Mouse (Mus musculus) Patski (cell line): ENCODE measurements around the gene Kcnq4. TPM values are rescaled to one million over a fixed set of nuclear protein-coding genes. Genes with fewer than 3 reads are reported as not detected.

Experiments
- ATAC-seq: fragments of 100-300 bp; one replicate; pipeline ENCODE4 v1.8.0; 2021
- CTCF ChIA-PET: fragments of 350-600 bp; sonication (Branson Sonifier 250); formaldehyde crosslinking; loops from one replicate; lab custom pipeline; 2022; ENCODE audit warnings: inconsistent platforms; lab: Charles Lee
- POLR2A ChIA-PET: fragments of 350-600 bp; sonication (Branson Sonifier 250); formaldehyde crosslinking; loops from one replicate; lab custom pipeline; 2022; ENCODE audit warnings: antibody characterized with exemption, inconsistent platforms; lab: Charles Lee
- DNase-seq: peaks from one replicate; pipeline ENCODE4 v3.0.0-alpha.2; 2011; ENCODE audit warnings: low read depth, low spot score
- H3K27me3 ChIP-seq: fragments of 371-371 bp; one replicate; pipeline ENCODE4 v1.5.1; 2021
- CTCF ChIP-seq: fragments of 100-300 bp; IDR thresholded peaks from one replicate; pipeline ENCODE4 v1.5.1; 2021
- in situ Hi-C: fragments of 300-500 bp; cut with MboI; formaldehyde crosslinking; loops from 3 replicates; pipeline ENCODE4 v1.11.1; 2018; ENCODE audit warnings: low pct_unique_long_range_greater_than_20kb, mixed read lengths
- polyA plus RNA-seq: library from polyadenylated mRNA; unstranded; gene quantifications from one replicate; pipeline ENCODE4 v1.2.3, GENCODE M21; 2021

Gene Kcnq4
- polyA plus RNA-seq, 1 experiment from 2014 or later = 0.12 TPM

GRCm38 (mm10) chr4:120725516-120726090, 22.8 kb downstream of the Kcnq4 start:
- no peaks in the 10 kb centered on the region for H3K27me3 ChIP-seq
- ATAC-seq (no peak), DNase-seq (no peak)
- ChIA-PET CTCF (no interaction called here), POLR2A (no interaction called here)
- in situ Hi-C loops = no loop called here
- no peak for TF ChIP-seq CTCF

DNA sequence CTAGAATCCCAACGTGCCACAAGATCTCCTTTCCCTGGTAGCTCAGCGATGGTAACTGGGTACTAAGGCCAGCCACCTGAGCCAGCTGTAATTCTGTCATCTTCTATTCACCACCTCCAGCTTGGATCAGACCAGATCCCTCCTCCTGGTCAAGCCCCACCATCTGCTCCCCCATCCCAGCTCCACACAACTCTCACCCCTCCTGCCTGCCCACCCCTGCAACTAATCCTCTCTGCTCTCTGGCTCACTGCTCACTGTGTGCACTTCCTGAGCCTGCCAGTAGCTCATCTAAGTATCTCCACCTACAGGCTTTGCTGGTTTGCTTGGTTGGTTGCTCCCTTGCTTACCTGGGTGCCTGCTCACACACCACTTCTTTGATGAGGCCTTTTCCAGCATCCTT, 26.8 kb downstream of the Kcnq4 start:
- POLR2A ChIA-PET = no interaction called here
- DNase-seq (no peak), ATAC-seq (no peak)
- CTCF ChIA-PET = no interaction called here
- H3K27me3 ChIP-seq = no peaks in the 10 kb centered on the region
- TF ChIP-seq CTCF = no peak
- in situ Hi-C loops = no loop called here

DNA sequence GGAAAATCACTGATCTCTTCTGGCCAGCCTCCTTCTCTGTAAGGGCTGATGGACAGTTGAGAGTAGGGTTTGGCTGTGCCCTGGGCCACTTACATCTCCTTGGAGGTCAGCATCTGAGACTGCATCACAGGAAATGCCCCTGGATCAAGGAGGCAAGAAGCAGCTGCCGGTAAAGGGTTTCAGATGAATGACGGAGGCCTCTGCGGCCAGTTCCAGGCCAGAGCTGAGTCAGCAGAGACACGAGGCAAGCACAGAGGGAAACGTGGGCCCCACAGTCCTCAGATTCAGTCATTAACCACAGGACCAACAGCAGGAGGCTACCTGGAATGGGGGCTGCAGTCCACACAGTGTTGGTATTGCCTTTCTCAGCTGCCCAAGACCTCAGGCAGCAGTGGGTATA, 29.3 kb downstream of the Kcnq4 start:
- H3K27me3 ChIP-seq = no peaks in the 10 kb centered on the region
- no peak for TF ChIP-seq CTCF
- ATAC-seq = peak; percentile 58
- peak; percentile 63 for DNase-seq
- in situ Hi-C loops = no loop called here
- ChIA-PET POLR2A (no interaction called here), CTCF (no interaction called here)

DNA sequence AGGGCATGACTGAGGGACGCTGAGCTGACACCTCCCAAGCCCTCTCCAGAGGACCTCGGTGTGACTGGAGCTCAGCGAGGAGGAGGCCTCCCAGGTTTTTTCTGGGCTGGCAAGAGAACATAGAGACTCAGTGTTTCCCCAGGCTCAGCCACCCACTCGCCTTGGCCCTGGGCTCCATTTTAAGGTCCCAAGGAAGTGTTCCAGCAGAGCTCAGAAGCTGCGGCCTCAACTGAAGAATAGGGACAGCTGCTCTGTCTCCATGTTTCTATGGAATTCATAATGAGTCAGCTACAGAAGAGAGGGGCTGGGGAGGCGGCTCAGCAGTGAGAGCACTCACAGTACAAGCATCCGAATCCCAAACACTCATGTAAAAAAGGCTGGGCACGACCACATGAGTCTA, 30.8 kb downstream of the Kcnq4 start:
- DNase-seq (no peak), ATAC-seq (no peak)
- POLR2A ChIA-PET = no interaction called here
- no peak for TF ChIP-seq CTCF
- no peaks in the 10 kb centered on the region for H3K27me3 ChIP-seq
- CTCF ChIA-PET = no interaction called here
- in situ Hi-C loops = no loop called here

DNA sequence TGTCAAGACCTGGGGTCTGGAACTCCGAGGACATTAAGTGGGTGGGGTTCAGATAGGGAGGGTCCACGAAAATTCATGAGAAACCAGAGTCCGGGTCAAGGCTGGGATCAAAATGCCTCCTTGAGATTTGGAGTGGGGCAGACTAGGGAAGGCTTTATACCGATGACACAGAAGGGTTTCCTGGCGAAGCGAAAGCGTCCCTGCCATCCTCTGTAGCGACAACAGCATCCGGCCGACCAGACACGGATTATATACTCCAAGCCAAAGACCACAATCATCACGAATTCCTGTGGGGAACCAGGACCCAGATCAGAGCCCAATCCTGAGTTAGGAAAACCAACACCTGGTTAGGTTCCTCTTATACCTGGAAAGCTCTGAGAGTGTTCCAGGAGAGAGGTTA, 31.6 kb downstream of the Kcnq4 start:
- POLR2A ChIA-PET = no interaction called here

DNA sequence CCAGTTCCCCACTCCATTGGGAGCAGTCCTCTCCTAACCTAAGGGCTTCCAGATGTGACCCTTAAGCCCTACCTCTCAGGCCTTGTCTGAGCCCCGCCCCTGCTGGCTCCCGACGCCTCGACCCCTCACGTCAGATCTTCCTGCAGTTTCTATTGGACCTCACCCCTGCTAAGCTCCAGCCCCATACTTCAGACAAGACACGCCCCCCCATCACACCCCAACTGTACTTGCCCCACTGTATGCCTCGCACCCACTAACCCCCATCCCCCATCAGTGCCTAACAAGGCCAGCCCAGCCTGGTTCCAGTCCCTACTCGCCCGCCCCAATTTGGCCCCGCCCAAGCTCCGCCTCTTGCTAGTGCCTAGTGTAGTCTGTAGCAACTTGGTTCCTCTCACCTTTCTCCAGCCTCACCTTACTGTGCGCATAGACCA, 32.3 kb downstream of the Kcnq4 start:
- TF ChIP-seq CTCF = no peak
- CTCF ChIA-PET = no interaction called here
- in situ Hi-C loops = no loop called here
- POLR2A ChIA-PET = no interaction called here
- ATAC-seq (no peak), DNase-seq (no peak)
- no peaks in the 10 kb centered on the region for H3K27me3 ChIP-seq

More for the DNA sequence above, 31.6 kb downstream of the Kcnq4 start:
- in situ Hi-C loops = no loop called here
- DNase-seq (no peak), ATAC-seq (no peak)
- CTCF ChIA-PET = no interaction called here
- H3K27me3 ChIP-seq = no peaks in the 10 kb centered on the region
- no peak for TF ChIP-seq CTCF

GRCm38 (mm10) chr4:120713856-120714497, 34.4 kb downstream of the Kcnq4 start:
- in situ Hi-C loops = no loop called here
- ChIA-PET POLR2A (no interaction called here), CTCF (no interaction called here)
- no peak for ATAC-seq
- DNase-seq = no peak
- peaks cover 3% of the 10 kb centered on the region for H3K27me3 ChIP-seq
- no peak for TF ChIP-seq CTCF

DNA sequence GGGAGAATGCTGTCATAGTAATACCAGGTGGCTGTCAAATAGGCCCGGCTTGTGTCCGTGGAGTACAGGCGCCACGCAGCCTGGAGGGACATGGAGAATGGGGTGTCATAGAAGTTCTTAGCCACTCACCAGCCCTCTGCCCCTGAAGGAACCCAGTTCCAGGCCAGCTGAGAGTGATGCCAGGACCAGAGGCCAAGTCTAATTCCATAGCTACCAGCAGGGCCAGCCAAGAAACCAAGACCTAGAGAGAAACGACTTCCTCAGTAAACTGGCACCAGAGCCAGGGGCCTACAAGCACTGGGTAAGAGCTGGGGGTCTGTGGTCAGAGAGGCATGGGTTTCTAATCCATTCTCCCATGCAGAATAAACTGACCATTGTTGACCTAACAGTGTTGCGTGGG, 35.4 kb downstream of the Kcnq4 start:
- ChIA-PET CTCF (interaction anchor here (1.0 kb wide), 1 partner anchor 11 kb away, joined by 3 read pairs; no protein-coding TSS in a partner anchor), POLR2A (no interaction called here)
- in situ Hi-C loops = no loop called here
- ATAC-seq (no peak), DNase-seq (no peak)
- TF ChIP-seq CTCF = no peak
- peaks cover 8% of the 10 kb centered on the region for H3K27me3 ChIP-seq

DNA sequence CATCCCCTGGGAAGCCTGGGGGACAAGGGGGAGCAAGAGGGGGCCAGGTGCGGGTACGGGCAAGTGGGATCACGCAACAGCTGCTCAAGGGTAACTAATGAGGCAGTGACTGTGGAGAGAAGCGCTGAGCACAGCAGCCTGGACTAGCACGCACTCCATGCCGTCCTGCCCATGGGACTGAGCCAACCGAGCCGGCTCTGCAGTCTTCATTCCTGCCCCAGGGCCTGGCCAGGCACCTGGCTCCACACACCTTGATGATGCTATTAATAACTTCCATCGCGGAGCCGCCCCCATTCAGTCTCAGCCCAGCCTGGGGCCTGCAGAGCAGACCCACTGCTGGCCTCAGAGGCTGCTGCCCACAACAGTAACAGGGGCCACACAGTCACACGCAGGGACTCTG, 36.2 kb downstream of the Kcnq4 start:
- peaks cover 8% of the 10 kb centered on the region for H3K27me3 ChIP-seq
- in situ Hi-C loops = no loop called here
- DNase-seq = no peak
- ATAC-seq = no peak
- ChIA-PET POLR2A (no interaction called here), CTCF (interaction anchor here (1.0 kb wide), 1 partner anchor 12 kb away, joined by 3 read pairs; no protein-coding TSS in a partner anchor)
- TF ChIP-seq CTCF = no peak

GRCm38 (mm10) chr4:120702511-120702910, 45.9 kb downstream of the Kcnq4 start:
- in situ Hi-C loops = no loop called here
- DNase-seq (no peak), ATAC-seq (no peak)
- CTCF ChIA-PET = no interaction called here
- no peak for TF ChIP-seq CTCF
- POLR2A ChIA-PET = no interaction called here
- H3K27me3 ChIP-seq = peaks cover 10% of the 10 kb centered on the region

DNA sequence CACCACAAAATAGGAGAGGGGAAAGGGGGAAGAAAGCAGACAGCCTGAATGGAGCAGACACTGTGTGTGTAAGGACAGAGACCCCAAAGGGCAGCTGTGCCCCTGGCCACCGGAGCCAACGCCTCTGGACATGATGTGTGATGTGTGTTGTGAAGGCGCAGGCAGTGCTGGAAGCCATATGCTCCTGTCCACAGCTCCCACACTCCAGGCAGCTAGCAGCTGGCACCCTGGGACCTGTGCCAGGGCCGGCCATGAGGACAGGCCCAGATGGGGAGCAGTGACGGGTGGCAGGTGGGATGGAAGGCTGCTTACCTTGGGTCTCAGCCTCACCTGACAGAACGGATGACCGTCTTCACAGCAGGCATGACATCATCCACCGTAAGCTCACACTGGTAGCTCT, 46.4 kb downstream of the Kcnq4 start:
- ChIA-PET POLR2A (no interaction called here), CTCF (no interaction called here)
- DNase-seq = no peak
- no peak for TF ChIP-seq CTCF
- no peak for ATAC-seq
- in situ Hi-C loops = no loop called here
- H3K27me3 ChIP-seq = peaks cover 14% of the 10 kb centered on the region

GRCm38 (mm10) chr4:120701180-120701579, 47.2 kb downstream of the Kcnq4 start:
- POLR2A ChIA-PET = no interaction called here
- no peak for DNase-seq
- TF ChIP-seq CTCF = no peak
- CTCF ChIA-PET = no interaction called here
- in situ Hi-C loops = no loop called here
- no peak for ATAC-seq
- H3K27me3 ChIP-seq = peaks cover 14% of the 10 kb centered on the region
